Mouse (Mus musculus): ENCODE data around the gene Rnf151.
A peak's percentile ranks its signal among the peaks of the same experiment; 100 is the strongest.
"Not testable (repeated sequence)": the region's sequence is repeated elsewhere in the genome, so short reads cannot be mapped to it uniquely, and the experiment has no call there.

Rnf151 gene

GRCm38 (mm10) chr17:24732233-24732935, 14.5 kb upstream of the Rnf151 start:
- DNase-seq = no peak

GRCm38 (mm10) chr17:24730787-24731186, 12.9 kb upstream of the Rnf151 start:
- DNase-seq = no peak

- DNase-seq = no peak
These were observed 11.2 kb upstream of the Rnf151 start for GRCm38 (mm10) chr17:24729067-24729466.

- no peak for DNase-seq
These were observed 10.3 kb upstream of the Rnf151 start for GRCm38 (mm10) chr17:24728184-24728583.

- no peak for DNase-seq
These were observed 9.8 kb upstream of the Rnf151 start, which contains the start of gene Rpl3l for GRCm38 (mm10) chr17:24727618-24728017. Rpl3l (plus strand) TSS chr17:24727820.

GRCm38 (mm10) chr17:24725637-24726390, 8.0 kb upstream of the Rnf151 start:
- DNase-seq = no peak

- peak; percentile 94 for DNase-seq
These were observed 6.3 kb upstream of the Rnf151 start, which contains the start of gene Ndufb10 for GRCm38 (mm10) chr17:24724184-24724583. Ndufb10 (minus strand) TSS chr17:24724478.

GRCm38 (mm10) chr17:24723881-24724180, 6.0 kb upstream of the Rnf151 start:
- DNase-seq = no peak

- DNase-seq = no peak
These were observed 5.4 kb upstream of the Rnf151 start for GRCm38 (mm10) chr17:24723122-24723880.

- no peak for DNase-seq
These were observed 4.5 kb upstream of the Rnf151 start for GRCm38 (mm10) chr17:24722220-24722924.

GRCm38 (mm10) chr17:24721383-24721955, 3.6 kb upstream of the Rnf151 start:
- DNase-seq = not testable (repeated sequence)

GRCm38 (mm10) chr17:24720616-24721015, 2.8 kb upstream of the Rnf151 start:
- not testable (repeated sequence) for DNase-seq

- DNase-seq = peak; percentile 98
These were observed 1.8 kb upstream of the Rnf151 start for GRCm38 (mm10) chr17:24719494-24720222.

- not testable (repeated sequence) for DNase-seq
These were observed 1.1 kb upstream of the Rnf151 start for GRCm38 (mm10) chr17:24718938-24719337.

GRCm38 (mm10) chr17:24716166-24716682, 1.6 kb downstream of the Rnf151 start:
- DNase-seq = no peak

GRCm38 (mm10) chr17:24715556-24715955, 2.3 kb downstream of the Rnf151 start:
- no peak for DNase-seq

GRCm38 (mm10) chr17:24708646-24709045, 9.2 kb downstream of the Rnf151 start:
- DNase-seq = no peak

GRCm38 (mm10) chr17:24707801-24708425, 9.9 kb downstream of the Rnf151 start:
- no peak for DNase-seq

GRCm38 (mm10) chr17:24706982-24707800, 10.7 kb downstream of the Rnf151 start, which contains the start of gene Tbl3:
Tbl3 (minus strand) TSS chr17:24707660.
- DNase-seq = peak; percentile 91

GRCm38 (mm10) chr17:24705821-24706220, 12.0 kb downstream of the Rnf151 start:
- no peak for DNase-seq
